Mouse (Mus musculus) lung, postnatal 4 days (tissue): ENCODE results near the gene Ctdspl2.
"Not testable (repeated sequence)": the region's sequence is repeated elsewhere in the genome, so short reads cannot be mapped to it uniquely, and the experiment has no call there.

Experiments
- DNase-seq, 2 experiments: peaks; one replicate each; pipeline ENCODE4 v3.0.0; 2021

Ctdspl2 gene

GRCm38 (mm10) chr2:121955765-121956223 is at the start of gene Ctdspl2, which contains the start of gene Mageb3:
Gene Ctdspl2, plus strand, starts transcription at chr2:121956001.
Gene Mageb3, minus strand, starts transcription at chr2:121956092.
- DNase-seq = peak; percentile 98 to 99

- no peak for DNase-seq
These were observed 45.8 kb upstream of the Ctdspl2 start for GRCm38 (mm10) chr2:121909975-121910374.

GRCm38 (mm10) chr2:121916047-121916970 is 39.5 kb upstream of the Ctdspl2 start:
- DNase-seq = no peak

GRCm38 (mm10) chr2:121937624-121938023 is 18.2 kb upstream of the Ctdspl2 start:
- DNase-seq = not testable (repeated sequence)

GRCm38 (mm10) chr2:121943364-121943763 is 12.4 kb upstream of the Ctdspl2 start:
- no peak for DNase-seq

- no peak for DNase-seq
These were observed 687 bp upstream of the Ctdspl2 start for GRCm38 (mm10) chr2:121954971-121955656.

GRCm38 (mm10) chr2:121956224-121957018 is 620 bp downstream of the Ctdspl2 start:
- DNase-seq = peak; percentile 96 to 97

GRCm38 (mm10) chr2:121957216-121957792 is 1.5 kb downstream of the Ctdspl2 start:
- DNase-seq = no peak

GRCm38 (mm10) chr2:121995738-121996137 is 39.9 kb downstream of the Ctdspl2 start:
- no peak for DNase-seq

GRCm38 (mm10) chr2:122008832-122009231 is 53.0 kb downstream of the Ctdspl2 start:
- no peak for DNase-seq

- DNase-seq = no peak
These were observed 55.6 kb downstream of the Ctdspl2 start for GRCm38 (mm10) chr2:122011441-122011840.

GRCm38 (mm10) chr2:122018705-122019104 is 62.9 kb downstream of the Ctdspl2 start:
- no peak for DNase-seq

GRCm38 (mm10) chr2:122022284-122022683 is 66.5 kb downstream of the Ctdspl2 start:
- no peak for DNase-seq

GRCm38 (mm10) chr2:122027091-122027490 is 71.3 kb downstream of the Ctdspl2 start:
- DNase-seq = not testable (repeated sequence)

- DNase-seq = peak; percentile 92 to 96
These were observed 72.3 kb downstream of the Ctdspl2 start, which contains the start of gene Eif3j1 for GRCm38 (mm10) chr2:122027862-122028755. Gene Eif3j1, plus strand, starts transcription at chr2:122028546.

GRCm38 (mm10) chr2:122028756-122029700 is 73.2 kb downstream of the Ctdspl2 start:
- DNase-seq = peak; percentile 60 to 68

GRCm38 (mm10) chr2:122031970-122032369 is 76.2 kb downstream of the Ctdspl2 start:
- no peak for DNase-seq

GRCm38 (mm10) chr2:122036064-122036463 is 80.3 kb downstream of the Ctdspl2 start:
- no peak for DNase-seq

- DNase-seq = no peak
These were observed 88.1 kb downstream of the Ctdspl2 start for GRCm38 (mm10) chr2:122043926-122044325.
